Mouse (Mus musculus) myocyte (in vitro differentiated cells): ENCODE data around the gene Rptor.

ENCODE experiments used
- MYOD1 ChIP-seq, 3 experiments: IDR thresholded peaks; one replicate each; pipeline ENCODE4 v1.6.1; 2011; ENCODE audit warnings: control low read depth in 2 of 3, low read depth in 2 of 3, mild to moderate bottlenecking in 2 of 3, moderate library complexity in 1 of 3; ENCODE audit not compliant: insufficient read length in 2 of 3, control insufficient read depth in 1 of 3
- MYOG ChIP-seq, 3 experiments: IDR thresholded peaks; one replicate each; pipeline ENCODE4 v1.6.1; 2011; ENCODE audit warnings: control low read depth in 2 of 3, low read depth in 2 of 3, mild to moderate bottlenecking in 2 of 3; ENCODE audit not compliant: insufficient read length in 2 of 3, control insufficient read depth in 1 of 3, insufficient read depth in 1 of 3
- POLR2A ChIP-seq: IDR thresholded peaks from one replicate; pipeline ENCODE4 v1.6.1; 2011; ENCODE audit warnings: low read depth, mild to moderate bottlenecking, control low read depth, moderate library complexity; ENCODE audit not compliant: insufficient read length
- POLR2AphosphoS2 ChIP-seq: IDR thresholded peaks from one replicate; pipeline ENCODE4 v1.6.1; 2011; ENCODE audit warnings: low read depth, control low read depth; ENCODE audit not compliant: insufficient read length
- SRF ChIP-seq: IDR thresholded peaks from one replicate; pipeline ENCODE4 v1.6.1; 2011; ENCODE audit warnings: low read depth; ENCODE audit not compliant: control insufficient read depth, insufficient read length
- TCF12 ChIP-seq: IDR thresholded peaks from one replicate; pipeline ENCODE4 v1.6.1; 2011; ENCODE audit warnings: mild to moderate bottlenecking, control low read depth; ENCODE audit not compliant: poor library complexity, insufficient read depth, severe bottlenecking

DNA sequence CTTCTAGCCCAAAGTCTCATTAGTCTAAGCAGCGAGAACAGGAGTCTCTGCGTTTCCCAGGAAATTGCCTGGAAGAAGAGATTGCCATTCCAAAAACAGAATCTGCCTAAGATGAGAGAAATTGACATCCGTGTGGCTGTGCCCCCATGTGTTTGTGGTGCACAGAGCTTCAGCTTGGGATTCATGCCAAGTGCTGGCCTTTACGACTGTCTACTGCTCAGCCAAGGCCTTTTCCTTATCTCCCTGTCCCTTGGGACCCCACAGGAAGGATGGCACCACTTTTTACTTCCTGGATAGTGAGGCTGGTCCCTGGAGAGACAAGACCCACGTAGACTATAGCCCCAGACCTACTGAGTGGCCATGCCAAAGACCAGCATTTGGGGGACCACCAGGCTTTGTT, 206.6 kb downstream of the Rptor start:
- TF ChIP-seq POLR2A, result no peak
- TF ChIP-seq POLR2AphosphoS2, result no peak
- TF ChIP-seq MYOG (IDR thresholded peaks at IDR 0.05; ENCODE audit: control insufficient read depth in 1 of 3, insufficient read depth in 1 of 3, insufficient read length in 2 of 3, low read depth in 2 of 3), result no peak
- TF ChIP-seq TCF12, result no peak
- no peak for TF ChIP-seq MYOD1 (IDR thresholded peaks at IDR 0.05; ENCODE audit: control insufficient read depth in 1 of 3, insufficient read length in 2 of 3, low read depth in 2 of 3)
- no peak for TF ChIP-seq SRF
